8 mouse cellular contexts compared by ENCODE assay signal in genomic region chrX:57393412-57393811, GRCm38 (mm10). TPM values are rescaled to one million over a fixed set of nuclear protein-coding genes. Genes with fewer than 3 reads are reported as not detected.
A peak's percentile ranks its signal among the peaks of the same experiment; 100 is the strongest.
DNase-seq lines count a peak whose midpoint lies in the region; ATAC-seq and TF ChIP-seq lines count a peak whose summit lies in the region.

No protein-coding gene starts in this region.

- H3K4me2 ChIP-seq in liver, postnatal 0 days (ENCODE audit: low read depth, low read length) = peak overlapping the region; percentile 64

- H3K9ac ChIP-seq in liver, postnatal 0 days (replicated peaks) = no peak overlapping the region

- H3K36me3 ChIP-seq in erythroblast, embryonic 14.5 days (ENCODE audit: control insufficient read depth) = peaks cover 23% of the 10 kb centered on the region
- peaks cover 14% of the 10 kb centered on the region for H3K36me3 ChIP-seq in liver, postnatal 0 days (replicated peaks; ENCODE audit: insufficient read depth, low read length)

- 26% methylated on average over 7 of the region's 7 CpGs for WGBS in liver, postnatal 0 days (ENCODE audit: insufficient replicate concordance)

- TF ChIP-seq EP300 in liver, postnatal 0 days (IDR thresholded peaks at IDR 0.05; ENCODE audit: low read depth) = no peak

- no peak overlapping the region for H3K27ac ChIP-seq in liver, postnatal 0 days (ENCODE audit: low read depth)

- no peak for TF ChIP-seq CTCF in liver, postnatal 0 days (IDR thresholded peaks at IDR 0.05; ENCODE audit: low read depth)

- H3K27me3 ChIP-seq in erythroblast, embryonic 14.5 days (ENCODE audit: control insufficient read depth) = no peaks in the 10 kb centered on the region
- no peaks in the 10 kb centered on the region for H3K27me3 ChIP-seq in liver, postnatal 0 days (ENCODE audit: insufficient read depth, low read length)

- 0 out of 2 replicates have a peak, but pooled peaks cover 3% of the 10 kb centered on the region for H3K9me3 ChIP-seq in erythroblast, embryonic 14.5 days (ENCODE audit: control insufficient read depth, low read length)
- no peaks in the 10 kb centered on the region for H3K9me3 ChIP-seq in liver, postnatal 0 days (ENCODE audit: low read length)

- peaks cover 6% of the 10 kb centered on the region for H3K4me1 ChIP-seq in erythroblast, embryonic 14.5 days (ENCODE audit: control insufficient read depth)
- H3K4me1 ChIP-seq in liver, postnatal 0 days (ENCODE audit: insufficient read depth) = no peaks in the 10 kb centered on the region

- ATAC-seq in erythroblast, adult 5-6 weeks (replicated peaks; ENCODE audit: low FRiP score, poor library complexity, severe bottlenecking) = no peak
- ATAC-seq in liver, postnatal 0 days = no peak
- no peak for ATAC-seq in monocyte, adult 5-6 weeks (replicated peaks; ENCODE audit: insufficient number of reproducible peaks, low FRiP score, low TSS enrichment, poor library complexity, severe bottlenecking)

- DNase-seq in thymus, postnatal 14 days = peak; percentile 10
- DNase-seq in thymus, postnatal 10 days (ENCODE audit: low spot score in 2 of 2) = no peak
- no peak for DNase-seq in liver, postnatal 0 days
- DNase-seq in spleen, adult 12 weeks (ENCODE audit: low spot score) = no peak
- no peak for DNase-seq in testis, postnatal 10 days (ENCODE audit: low spot score)

- H3K4me3 ChIP-seq in erythroblast, embryonic 14.5 days (replicated peaks) = peak overlapping the region; percentile 81
- H3K4me3 ChIP-seq in liver, postnatal 0 days (ENCODE audit: low read depth, low read length) = peak overlapping the region; percentile 56

RNA-seq across cellular contexts. Expression of gene Rbmx, which starts 0.6 kb away (rescaled TPM):
- polyA plus RNA-seq in erythroblast, embryonic 14.5 days (2012) = 0.97 and 1.1 TPM in 2 replicates
- 13.4 and 13.8 TPM in 2 replicates for total RNA-seq in erythroblast, adult 5-6 weeks (2015; ENCODE audit: low replicate concordance)
- total RNA-seq in erythroblast, adult 5-6 weeks (2017; ENCODE audit: low replicate concordance) = 15.5 and 18.6 TPM in 2 replicates
- 18.8 and 19.7 TPM in 2 replicates for polyA plus RNA-seq in liver, postnatal 0 days (2015; fragmentation: Nextera tagmentation; extraction: Ambion mirVana)
- 45.5 to 72.1 TPM (median 49.5 TPM) in 3 replicates for total RNA-seq in monocyte, adult 5-6 weeks (2017)

RNA-seq across cellular contexts. Expression of gene Gm364, which starts 15.5 kb away (rescaled TPM):
- not detected in 2 replicates for polyA plus RNA-seq in erythroblast, embryonic 14.5 days (2012)
- not detected in 2 replicates for total RNA-seq in erythroblast, adult 5-6 weeks (2015; ENCODE audit: low replicate concordance)
- total RNA-seq in erythroblast, adult 5-6 weeks (2017; ENCODE audit: low replicate concordance) = not detected in 2 replicates
- polyA plus RNA-seq in liver, postnatal 0 days (2015; fragmentation: Nextera tagmentation; extraction: Ambion mirVana) = not detected in 2 replicates
- total RNA-seq in monocyte, adult 5-6 weeks (2017) = not detected in 3 replicates

RNA-seq across cellular contexts. Expression of gene Arhgef6, which starts 54.9 kb away (rescaled TPM):
- 0.03 TPM in 1 of 2 replicates, not detected in the other for polyA plus RNA-seq in erythroblast, embryonic 14.5 days (2012)
- total RNA-seq in erythroblast, adult 5-6 weeks (2015; ENCODE audit: low replicate concordance) = 47.8 and 56.2 TPM in 2 replicates
- 25.8 and 37.2 TPM in 2 replicates for total RNA-seq in erythroblast, adult 5-6 weeks (2017; ENCODE audit: low replicate concordance)
- polyA plus RNA-seq in liver, postnatal 0 days (2015; fragmentation: Nextera tagmentation; extraction: Ambion mirVana) = 5.9 and 6.1 TPM in 2 replicates
- 98.9 to 155 TPM (median 105 TPM) in 3 replicates for total RNA-seq in monocyte, adult 5-6 weeks (2017)
